Mouse (Mus musculus): ENCODE data around the gene Megf9. TPM values are rescaled to one million over a fixed set of nuclear protein-coding genes. Genes with fewer than 3 reads are reported as not detected.

Gene Megf9
- polyA plus RNA-seq, 1 experiment: 1.1 TPM

DNA sequence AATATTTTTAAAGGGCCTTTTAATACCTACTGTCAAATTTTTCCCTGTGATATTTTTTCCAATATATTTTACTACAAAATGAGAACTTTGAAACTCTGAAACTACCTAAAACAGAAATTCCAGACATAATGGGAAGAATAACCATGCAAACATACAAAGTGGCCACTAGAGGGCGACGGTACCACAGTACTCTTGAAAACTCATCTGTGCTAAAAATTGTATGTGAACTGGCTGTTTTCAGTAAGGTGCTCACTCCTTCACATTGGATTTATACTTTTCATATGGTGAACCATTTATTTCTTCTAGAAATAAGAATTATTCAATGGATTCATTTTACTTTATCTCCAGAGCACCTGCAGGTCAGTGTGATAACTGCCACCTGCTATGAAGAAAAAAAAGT lies 83.0 kb downstream of the Megf9 start:
- no peaks in the 10 kb centered on the region for H3K27me3 ChIP-seq (ENCODE audit: control insufficient read depth, insufficient read depth, low read length, poor library complexity, severe bottlenecking)
- H3K9me3 ChIP-seq (replicated peaks; ENCODE audit: control insufficient read depth, insufficient read depth, low read length, poor library complexity, severe bottlenecking): no peaks in the 10 kb centered on the region
- H3K27ac ChIP-seq (ENCODE audit: insufficient read depth, low read length): no peak overlapping the region
- no peak overlapping the region for H3K9ac ChIP-seq (ENCODE audit: low read depth, poor library complexity, severe bottlenecking)
- TF ChIP-seq EP300 (IDR thresholded peaks at IDR 0.05; ENCODE audit: insufficient read depth, low read depth, low read length) (no peak), POLR2A (IDR thresholded peaks at IDR 0.05; ENCODE audit: insufficient read depth, low read length) (no peak), CTCF (IDR thresholded peaks at IDR 0.05; ENCODE audit: low read depth, low read length) (peak; percentile 12)
- no peak overlapping the region for H3K4me3 ChIP-seq (ENCODE audit: low read depth, low read length)
- no peaks in the 10 kb centered on the region for H3K4me1 ChIP-seq (ENCODE audit: control insufficient read depth, insufficient read depth, low read length)
- H3K36me3 ChIP-seq (ENCODE audit: control insufficient read depth, insufficient read depth, low read length, poor library complexity, severe bottlenecking): no peaks in the 10 kb centered on the region

DNA sequence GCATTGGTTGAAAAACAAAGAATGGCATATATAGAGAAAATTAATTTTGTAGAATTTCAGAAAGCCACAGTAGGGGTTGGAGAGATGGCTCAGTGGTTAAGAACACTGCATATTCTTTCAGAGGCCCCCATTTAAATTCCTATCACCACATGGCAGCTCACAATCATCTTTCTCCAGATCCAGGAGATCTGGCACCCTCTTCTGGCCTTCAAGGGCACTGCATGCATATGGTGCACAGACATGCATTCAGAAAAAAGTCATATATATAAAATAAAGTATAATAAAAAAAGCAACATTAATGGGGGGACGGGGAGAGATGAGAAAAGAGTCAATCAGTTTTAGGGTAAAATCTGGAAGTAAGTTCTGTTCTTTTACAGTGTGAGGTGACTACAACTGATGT lies 85.1 kb downstream of the Megf9 start:
- H3K4me1 ChIP-seq (ENCODE audit: control insufficient read depth, insufficient read depth, low read length): no peaks in the 10 kb centered on the region
- no peak overlapping the region for H3K9ac ChIP-seq (ENCODE audit: low read depth, poor library complexity, severe bottlenecking)
- H3K27me3 ChIP-seq (ENCODE audit: control insufficient read depth, insufficient read depth, low read length, poor library complexity, severe bottlenecking): no peaks in the 10 kb centered on the region
- no peaks in the 10 kb centered on the region for H3K36me3 ChIP-seq (ENCODE audit: control insufficient read depth, insufficient read depth, low read length, poor library complexity, severe bottlenecking)
- no peak overlapping the region for H3K27ac ChIP-seq (ENCODE audit: insufficient read depth, low read length)
- H3K9me3 ChIP-seq (replicated peaks; ENCODE audit: control insufficient read depth, insufficient read depth, low read length, poor library complexity, severe bottlenecking): no peaks in the 10 kb centered on the region
- TF ChIP-seq EP300 (IDR thresholded peaks at IDR 0.05; ENCODE audit: insufficient read depth, low read depth, low read length) (no peak), CTCF (IDR thresholded peaks at IDR 0.05; ENCODE audit: low read depth, low read length) (peak; percentile 31)
- no peak overlapping the region for H3K4me3 ChIP-seq (ENCODE audit: low read depth, low read length)

DNA sequence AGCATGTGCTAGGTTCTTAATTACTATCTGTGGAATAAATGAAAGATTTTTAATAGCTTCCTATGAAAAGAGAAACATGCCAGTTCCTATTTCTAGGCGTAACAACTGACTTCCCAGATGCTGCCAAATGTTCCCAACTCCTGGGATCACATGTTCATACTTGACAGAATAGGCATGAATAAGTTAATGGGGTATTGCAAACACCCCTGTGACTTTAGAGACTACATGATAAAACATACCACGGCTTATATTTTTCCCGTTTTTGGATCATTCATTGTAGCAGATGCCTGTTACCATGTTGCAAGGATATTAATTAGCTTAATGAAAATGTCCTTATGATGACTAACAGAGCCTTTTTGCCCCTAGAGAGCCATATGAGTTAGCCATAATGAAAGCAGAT lies 88.0 kb downstream of the Megf9 start:
- Histone ChIP-seq H3K4me1 (ENCODE audit: control insufficient read depth, insufficient read depth, low read length) (no peaks in the 10 kb centered on the region), H3K4me3 (ENCODE audit: low read depth, low read length) (no peak overlapping the region), H3K27ac (ENCODE audit: insufficient read depth, low read length) (no peak overlapping the region), H3K9me3 (replicated peaks; ENCODE audit: control insufficient read depth, insufficient read depth, low read length, poor library complexity, severe bottlenecking) (no peaks in the 10 kb centered on the region), H3K9ac (ENCODE audit: low read depth, poor library complexity, severe bottlenecking) (no peak overlapping the region), H3K36me3 (ENCODE audit: control insufficient read depth, insufficient read depth, low read length, poor library complexity, severe bottlenecking) (no peaks in the 10 kb centered on the region), H3K27me3 (ENCODE audit: control insufficient read depth, insufficient read depth, low read length, poor library complexity, severe bottlenecking) (no peaks in the 10 kb centered on the region)
- TF ChIP-seq CTCF (IDR thresholded peaks at IDR 0.05; ENCODE audit: low read depth, low read length) (no peak), POLR2A (IDR thresholded peaks at IDR 0.05; ENCODE audit: insufficient read depth, low read length) (no peak)

DNA sequence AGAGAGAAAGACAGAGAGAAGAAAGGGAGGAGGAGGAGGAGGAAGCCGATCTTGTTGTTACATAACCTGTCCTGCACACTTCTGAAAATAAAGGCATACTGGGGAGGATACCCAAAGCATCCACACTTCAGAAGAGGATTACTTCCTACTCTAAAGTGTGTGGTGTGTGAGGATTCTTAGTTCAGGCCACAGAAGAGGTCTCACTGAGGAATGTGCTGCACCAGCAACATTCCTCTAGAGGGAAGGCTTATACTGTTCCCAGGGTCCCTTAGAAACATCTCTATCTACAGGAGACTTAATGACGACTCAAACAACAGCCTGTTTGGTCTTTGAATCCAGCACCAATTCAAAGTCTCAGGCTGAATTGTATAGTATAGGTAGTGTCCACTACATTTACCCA lies 114.6 kb downstream of the Megf9 start:
- Histone ChIP-seq H3K9ac (ENCODE audit: low read depth, poor library complexity, severe bottlenecking) (no peak overlapping the region), H3K9me3 (replicated peaks; ENCODE audit: control insufficient read depth, insufficient read depth, low read length, poor library complexity, severe bottlenecking) (peaks cover 7% of the 10 kb centered on the region; the same call in 1 of the 2 replicates), H3K27me3 (ENCODE audit: control insufficient read depth, insufficient read depth, low read length, poor library complexity, severe bottlenecking) (no peaks in the 10 kb centered on the region), H3K36me3 (ENCODE audit: control insufficient read depth, insufficient read depth, low read length, poor library complexity, severe bottlenecking) (no peaks in the 10 kb centered on the region), H3K4me3 (ENCODE audit: low read depth, low read length) (no peak overlapping the region), H3K27ac (ENCODE audit: insufficient read depth, low read length) (no peak overlapping the region), H3K4me1 (ENCODE audit: control insufficient read depth, insufficient read depth, low read length) (no peaks in the 10 kb centered on the region)
- TF ChIP-seq EP300 (IDR thresholded peaks at IDR 0.05; ENCODE audit: insufficient read depth, low read depth, low read length): no peak

DNA sequence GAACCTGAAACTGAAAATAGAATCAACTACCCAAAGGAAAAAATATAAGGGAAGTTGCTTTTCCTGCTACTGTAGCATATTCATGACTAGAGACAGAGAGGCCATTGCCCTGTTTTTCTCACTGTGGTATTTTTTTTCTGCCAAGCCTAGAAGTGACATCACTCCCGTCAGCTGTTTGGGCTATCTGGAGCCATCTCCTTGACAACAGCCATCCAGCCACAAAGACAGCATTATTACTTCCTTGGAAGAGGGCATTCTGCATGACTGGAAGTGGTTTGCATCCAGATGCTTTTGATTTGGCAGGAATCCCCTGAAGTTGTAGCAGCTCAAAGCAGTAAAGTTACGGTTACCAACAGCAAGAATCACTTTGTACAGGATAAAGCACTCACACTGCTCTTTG lies 122.7 kb downstream of the Megf9 start:
- Histone ChIP-seq H3K36me3 (ENCODE audit: control insufficient read depth, insufficient read depth, low read length, poor library complexity, severe bottlenecking) (no peaks in the 10 kb centered on the region), H3K4me1 (ENCODE audit: control insufficient read depth, insufficient read depth, low read length) (peaks cover 2% of the 10 kb centered on the region), H3K9me3 (replicated peaks; ENCODE audit: control insufficient read depth, insufficient read depth, low read length, poor library complexity, severe bottlenecking) (no peaks in the 10 kb centered on the region), H3K27ac (ENCODE audit: insufficient read depth, low read length) (no peak overlapping the region), H3K4me3 (ENCODE audit: low read depth, low read length) (no peak overlapping the region), H3K27me3 (ENCODE audit: control insufficient read depth, insufficient read depth, low read length, poor library complexity, severe bottlenecking) (no peaks in the 10 kb centered on the region), H3K9ac (ENCODE audit: low read depth, poor library complexity, severe bottlenecking) (no peak overlapping the region)
- TF ChIP-seq POLR2A (IDR thresholded peaks at IDR 0.05; ENCODE audit: insufficient read depth, low read length) (no peak), CTCF (IDR thresholded peaks at IDR 0.05; ENCODE audit: low read depth, low read length) (no peak), EP300 (IDR thresholded peaks at IDR 0.05; ENCODE audit: insufficient read depth, low read depth, low read length) (no peak)

DNA sequence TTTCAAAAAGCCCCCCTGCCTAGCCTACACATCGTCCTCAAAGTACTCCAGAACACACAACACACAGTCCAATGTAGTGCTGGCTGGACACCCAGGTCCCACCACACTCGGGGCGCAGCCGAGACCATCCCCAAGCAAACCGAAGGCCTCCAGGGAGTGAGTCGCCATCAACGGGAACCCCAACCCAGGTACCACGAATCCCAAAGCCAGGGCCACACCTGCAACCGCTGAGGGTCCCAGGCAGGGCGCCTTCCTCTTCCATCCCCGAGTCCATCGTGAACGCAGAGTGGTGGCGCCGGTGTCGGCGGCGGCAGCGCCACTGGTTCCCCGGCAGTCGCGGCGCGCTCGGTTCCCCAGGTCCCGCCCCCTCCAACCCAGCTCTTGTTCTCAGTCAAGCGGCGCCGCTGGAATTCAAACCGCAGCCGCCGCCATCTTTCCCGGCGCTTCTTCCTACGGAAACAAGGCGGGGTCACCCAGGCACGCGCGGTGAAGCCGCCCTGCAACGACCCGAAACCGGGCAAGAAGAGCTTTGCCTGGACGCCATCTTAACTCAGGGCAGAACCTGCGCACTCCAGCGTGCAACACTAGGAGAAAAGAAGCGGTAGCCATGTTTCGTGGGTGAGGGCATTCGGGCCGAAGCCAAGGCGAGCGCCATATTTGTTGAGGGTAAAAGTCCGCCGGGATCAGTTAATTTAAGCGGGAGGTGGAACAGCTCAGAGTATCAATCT lies 124.6 kb downstream of the Megf9 start, which contains the start of gene Cdk5rap2:
Cdk5rap2 (minus strand) TSS at position 450 of the 728 bp plus-strand sequence.
- TF ChIP-seq CTCF (IDR thresholded peaks at IDR 0.05; ENCODE audit: low read depth, low read length): no peak
- TF ChIP-seq EP300 (IDR thresholded peaks at IDR 0.05; ENCODE audit: insufficient read depth, low read depth, low read length): peak; percentile 41; the same call in 1 of the 2 replicates
- no peak for TF ChIP-seq POLR2A (IDR thresholded peaks at IDR 0.05; ENCODE audit: insufficient read depth, low read length)
- Histone ChIP-seq H3K36me3 (ENCODE audit: control insufficient read depth, insufficient read depth, low read length, poor library complexity, severe bottlenecking) (no peaks in the 10 kb centered on the region), H3K4me1 (ENCODE audit: control insufficient read depth, insufficient read depth, low read length) (peaks cover 2% of the 10 kb centered on the region), H3K9me3 (replicated peaks; ENCODE audit: control insufficient read depth, insufficient read depth, low read length, poor library complexity, severe bottlenecking) (no peaks in the 10 kb centered on the region), H3K27ac (ENCODE audit: insufficient read depth, low read length) (peak within 1 kb of the TSS; percentile 28; the same call in 1 of the 2 replicates), H3K4me3 (ENCODE audit: low read depth, low read length) (peak within 1 kb of the TSS; percentile 96), H3K27me3 (ENCODE audit: control insufficient read depth, insufficient read depth, low read length, poor library complexity, severe bottlenecking) (no peaks in the 10 kb centered on the region), H3K9ac (ENCODE audit: low read depth, poor library complexity, severe bottlenecking) (peak within 1 kb of the TSS; percentile 79)
